Mouse (Mus musculus) adrenal gland, adult 8-10 months (tissue): ENCODE results near the gene Gipc1. TPM values are rescaled to one million over a fixed set of nuclear protein-coding genes. Genes with fewer than 3 reads are reported as not detected.

Experiments used
- DNase-seq: peaks from one replicate; pipeline ENCODE4 v3.0.0; 2022
- total RNA-seq, 4 experiments: library from RNA; stranded (reverse); gene quantifications; 2 replicates each; pipeline ENCODE4 v1.2.4; 2022

Gene Gipc1
- total RNA-seq, 4 experiments from 2014 or later: 35.1 to 48.0 (median 40.1) TPM

DNA sequence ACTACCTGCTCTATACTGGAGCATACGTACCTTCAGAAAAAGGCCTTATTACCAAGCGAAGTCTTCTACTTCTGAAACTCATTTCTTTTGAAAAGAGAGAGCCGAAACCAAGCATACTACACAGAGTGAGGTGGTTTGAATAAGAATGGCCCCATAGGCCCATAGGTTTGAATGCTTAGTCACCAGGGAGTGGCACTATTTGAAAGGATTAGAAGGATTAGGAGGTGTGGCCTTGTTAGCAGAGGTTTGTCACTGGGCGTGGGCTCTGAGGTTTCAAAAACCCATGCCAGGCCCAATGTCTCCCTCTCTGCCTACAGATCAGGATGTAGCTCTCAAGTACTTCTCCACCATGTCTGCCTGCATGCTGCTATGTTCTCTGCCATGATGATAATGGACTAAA, 4.4 kb upstream of the Gipc1 start:
- DNase-seq: no peak

DNA sequence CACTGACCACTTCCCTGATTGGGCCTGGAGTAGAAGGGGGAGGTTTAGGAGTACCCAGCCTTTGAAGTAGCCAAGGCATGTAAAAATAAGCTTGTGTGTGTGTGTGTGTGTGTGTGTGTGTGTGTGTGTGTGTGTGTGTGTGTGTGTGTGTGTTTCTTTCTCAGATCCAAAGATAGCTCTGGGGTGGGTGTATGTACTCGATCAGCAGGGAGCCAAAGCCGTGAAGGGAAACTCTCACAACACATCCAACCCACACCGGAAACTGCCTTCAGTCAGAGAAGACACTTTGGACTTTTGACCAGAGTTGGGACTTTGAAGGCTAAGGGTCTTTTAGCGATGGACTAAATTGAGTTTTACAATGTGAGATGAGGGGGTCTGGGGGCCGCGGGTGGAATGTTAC, 2.8 kb upstream of the Gipc1 start:
- no peak for DNase-seq

DNA sequence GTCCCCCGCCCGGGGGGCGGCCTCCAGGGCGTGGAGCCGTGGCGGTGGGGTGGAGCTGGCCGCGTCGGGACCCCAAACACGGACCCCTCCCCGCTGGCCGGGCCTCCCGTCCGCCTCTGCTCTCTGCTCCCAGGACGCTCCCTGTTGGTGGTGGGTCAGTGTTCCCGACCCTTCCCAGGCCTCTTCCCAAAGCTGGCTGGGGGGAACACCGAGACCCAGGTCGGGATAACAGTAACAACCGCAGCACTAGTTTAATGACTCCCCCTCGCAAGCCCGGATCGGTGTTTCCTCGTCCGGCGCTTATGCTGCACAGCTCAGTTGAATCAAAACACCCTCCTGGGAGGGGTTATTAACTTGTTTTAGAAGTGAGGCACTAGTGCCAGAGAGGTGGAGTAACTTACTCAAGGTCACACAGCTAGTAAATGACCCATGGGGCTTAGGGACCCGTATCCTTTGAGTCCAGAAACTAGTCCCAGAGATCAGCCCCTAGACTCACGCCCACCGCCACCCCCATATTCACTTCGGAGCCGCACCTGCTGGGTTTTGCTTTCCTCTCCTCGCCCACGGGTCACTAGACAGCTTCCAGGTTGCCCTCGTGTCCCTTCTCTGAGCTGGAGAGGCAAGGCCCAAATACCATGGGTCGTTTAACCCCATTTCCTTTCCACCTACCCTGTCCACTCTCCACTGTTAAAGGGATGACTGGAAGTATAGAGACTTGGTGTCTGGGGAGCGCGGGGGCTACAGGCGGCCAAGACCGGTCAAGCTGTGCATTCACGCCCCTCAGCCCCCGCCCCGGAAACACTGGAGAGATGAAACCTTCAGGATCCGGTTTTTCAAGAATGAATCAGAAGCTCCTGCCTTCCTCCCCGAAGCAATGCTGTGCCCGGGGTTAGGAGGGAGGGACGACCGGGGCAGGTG, 526 bp downstream of the Gipc1 start:
- DNase-seq: no peak

DNA sequence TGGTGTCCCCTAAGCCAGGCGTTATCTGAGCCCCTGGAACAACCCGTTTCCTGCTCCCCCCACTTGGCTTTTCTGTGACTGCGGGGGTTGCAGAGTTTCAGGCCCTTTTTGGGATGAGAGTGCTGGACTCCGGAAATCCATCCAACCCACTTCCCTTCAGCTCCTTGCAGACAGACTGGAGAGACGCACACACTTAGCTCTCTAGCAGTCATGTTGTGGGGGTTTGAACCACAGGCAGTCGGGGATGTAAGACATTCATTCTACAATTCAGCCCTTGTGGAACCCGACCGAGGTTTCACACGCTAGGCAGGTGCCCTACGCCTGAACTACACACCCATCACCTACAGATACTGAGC, 1.2 kb downstream of the Gipc1 start:
- DNase-seq: no peak

DNA sequence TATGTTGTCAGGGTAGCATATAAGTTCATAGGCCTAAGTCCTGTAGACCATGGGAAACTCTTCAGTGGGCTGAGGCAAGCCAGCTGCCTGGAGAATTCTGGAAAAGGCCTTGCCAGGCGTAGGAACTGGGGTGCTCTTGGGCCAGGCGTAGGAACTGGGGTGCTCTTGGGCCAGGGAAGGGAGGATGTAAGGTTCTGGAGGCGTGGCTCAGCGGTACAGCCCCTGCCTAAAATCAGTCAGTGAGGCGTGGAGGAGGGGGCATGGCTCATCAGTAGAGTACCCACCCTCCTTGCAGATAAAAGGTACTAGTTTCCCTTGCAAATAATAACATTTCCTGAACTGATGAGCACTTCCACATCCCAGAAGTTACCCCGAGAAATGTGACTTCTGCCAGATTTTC, 2.2 kb downstream of the Gipc1 start:
- DNase-seq: no peak

DNA sequence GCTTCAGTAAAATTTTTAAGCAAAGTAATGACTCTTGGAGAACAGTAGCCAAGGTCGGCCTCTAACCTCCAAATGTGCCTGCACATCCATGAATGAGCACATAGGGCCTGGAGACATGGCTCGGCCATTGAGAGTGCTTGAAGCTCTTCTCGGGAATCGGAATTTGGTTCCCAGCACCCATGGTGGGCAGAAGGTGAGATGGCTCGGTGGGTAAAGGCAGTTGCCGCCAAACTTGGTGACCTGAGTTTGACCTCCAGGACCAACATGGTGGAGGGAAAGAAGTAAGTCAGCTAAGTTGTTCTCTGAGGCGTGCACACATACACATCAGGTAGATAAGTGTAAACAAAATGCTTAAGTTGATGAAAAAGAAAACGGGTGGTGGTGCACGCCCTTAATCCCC, 3.6 kb downstream of the Gipc1 start:
- DNase-seq: no peak

DNA sequence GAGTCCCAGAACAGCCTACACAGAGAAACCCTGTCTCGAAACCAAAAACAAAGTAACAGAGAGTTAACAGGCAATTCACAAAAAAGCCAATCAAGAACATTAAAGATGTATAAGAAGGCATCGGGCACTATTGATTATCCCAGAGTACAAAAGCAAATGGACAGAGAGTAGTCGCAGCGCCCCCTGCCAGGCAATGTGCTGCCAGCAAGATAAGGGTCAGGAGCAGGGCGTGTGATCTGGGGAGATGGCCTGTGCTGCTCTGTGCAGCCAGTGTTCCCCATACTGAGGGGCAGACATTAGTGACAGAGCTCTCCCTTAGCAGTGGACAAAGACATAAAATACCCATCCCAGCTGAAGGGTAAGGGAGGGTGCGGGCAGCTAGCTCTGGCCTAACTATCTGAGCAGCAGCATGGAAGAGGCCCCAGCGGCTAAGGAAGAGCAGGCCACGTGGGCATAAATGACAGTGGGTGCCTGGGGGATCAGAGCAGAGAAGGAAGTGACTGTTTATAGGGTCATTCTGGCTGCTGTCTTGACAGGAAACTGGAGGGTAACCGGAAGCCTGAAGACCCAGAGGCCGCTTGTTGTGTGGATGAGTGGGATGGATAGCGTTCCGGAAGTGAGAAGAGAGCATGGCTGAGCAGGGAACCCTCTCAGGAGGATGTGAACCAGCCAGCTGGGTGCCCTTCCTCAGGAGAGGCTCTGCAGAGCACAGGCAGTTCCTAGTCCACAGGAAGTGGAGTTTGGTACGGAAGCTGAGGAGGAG, 4.2 kb downstream of the Gipc1 start:
- DNase-seq: no peak

DNA sequence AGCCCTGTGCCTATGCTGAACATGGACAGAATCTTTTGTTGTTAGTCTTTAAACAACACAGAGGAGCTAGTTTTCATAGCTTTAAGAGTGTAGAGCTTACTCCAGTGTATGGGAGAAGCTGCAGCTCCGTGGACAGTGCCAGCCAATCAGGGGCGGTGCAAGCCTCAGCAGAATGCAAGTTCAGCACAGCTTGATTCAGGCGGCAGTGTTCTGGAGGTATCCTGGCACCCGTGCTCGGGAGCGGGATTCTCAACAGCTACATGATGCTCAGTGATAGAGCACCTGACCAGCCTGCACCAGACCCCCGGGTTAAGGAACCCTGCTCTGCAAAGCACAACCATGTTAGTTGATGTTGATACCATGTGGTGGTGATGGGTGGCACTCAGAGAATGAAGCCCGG, 8.1 kb downstream of the Gipc1 start:
- DNase-seq: no peak

DNA sequence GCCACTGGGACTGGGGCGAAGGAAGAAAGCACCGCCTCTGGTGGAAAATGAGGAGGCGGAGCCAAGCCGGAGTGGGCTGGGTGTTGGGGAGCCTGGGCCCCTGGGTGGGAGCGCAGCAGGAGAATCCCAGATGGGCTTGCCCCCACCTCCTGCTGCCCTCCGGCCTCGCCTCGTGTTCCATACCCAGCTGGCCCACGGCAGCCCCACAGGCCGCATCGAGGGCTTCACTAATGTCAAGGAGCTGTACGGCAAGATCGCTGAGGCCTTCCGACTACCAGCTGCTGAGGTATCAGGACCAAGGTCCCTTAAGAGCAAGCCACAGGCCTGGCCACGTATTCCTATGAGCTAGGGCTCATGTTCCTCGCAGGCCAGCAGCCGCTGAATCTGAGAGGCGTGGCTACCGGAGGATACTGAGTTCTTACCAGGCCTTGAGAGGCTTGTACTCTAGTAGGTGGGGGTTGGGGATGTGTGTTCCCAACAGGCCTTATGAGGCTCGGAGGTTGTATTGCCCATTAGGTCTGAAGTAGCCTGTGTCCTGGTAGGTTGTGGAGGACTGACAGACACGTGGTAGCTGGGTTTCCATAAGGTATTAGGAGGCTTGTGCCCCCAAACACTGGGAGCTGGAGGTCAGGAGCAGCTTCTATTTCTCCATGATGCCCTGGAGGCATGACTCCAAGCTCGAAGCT, 8.7 kb downstream of the Gipc1 start:
- DNase-seq: no peak

DNA sequence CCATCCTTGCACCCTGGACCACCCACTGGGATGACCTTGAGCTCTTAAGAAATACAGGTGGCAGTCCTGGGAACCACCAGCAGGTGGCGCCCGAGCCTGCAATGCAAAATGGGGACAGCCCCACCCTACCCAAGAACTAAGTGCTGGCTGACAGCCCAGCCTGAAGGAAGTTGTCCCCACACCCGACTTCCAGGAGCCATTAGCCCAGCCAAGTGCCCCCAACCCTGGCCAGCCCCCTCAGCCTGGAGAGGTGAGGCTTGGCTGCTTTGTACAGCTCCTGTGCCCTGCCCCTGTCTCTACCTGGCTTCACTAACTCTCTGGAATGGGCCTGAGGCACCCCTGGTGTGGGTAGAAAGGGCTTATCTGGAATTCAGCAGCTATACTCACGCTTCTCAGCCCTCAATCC, 9.9 kb downstream of the Gipc1 start:
- DNase-seq: peak; percentile 81

DNA sequence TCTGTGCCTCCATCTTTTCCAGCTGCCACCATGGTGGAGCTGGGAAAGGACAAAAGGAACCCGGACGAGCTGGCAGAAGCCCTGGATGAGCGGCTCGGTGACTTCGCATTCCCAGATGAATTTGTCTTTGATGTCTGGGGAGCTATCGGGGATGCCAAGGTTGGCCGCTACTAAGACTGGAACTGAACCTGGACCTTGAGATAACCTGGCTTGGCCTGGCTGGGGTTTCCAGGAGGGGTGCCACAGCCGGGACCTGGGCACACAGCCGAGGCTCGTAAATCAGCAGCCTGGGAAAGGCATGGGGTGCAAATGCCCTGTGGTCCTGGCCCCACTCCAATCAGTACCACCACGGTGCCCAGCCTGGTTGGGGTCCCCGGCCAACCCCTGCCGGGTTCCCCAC, 11.6 kb downstream of the Gipc1 start:
- DNase-seq: peak; percentile 64

DNA sequence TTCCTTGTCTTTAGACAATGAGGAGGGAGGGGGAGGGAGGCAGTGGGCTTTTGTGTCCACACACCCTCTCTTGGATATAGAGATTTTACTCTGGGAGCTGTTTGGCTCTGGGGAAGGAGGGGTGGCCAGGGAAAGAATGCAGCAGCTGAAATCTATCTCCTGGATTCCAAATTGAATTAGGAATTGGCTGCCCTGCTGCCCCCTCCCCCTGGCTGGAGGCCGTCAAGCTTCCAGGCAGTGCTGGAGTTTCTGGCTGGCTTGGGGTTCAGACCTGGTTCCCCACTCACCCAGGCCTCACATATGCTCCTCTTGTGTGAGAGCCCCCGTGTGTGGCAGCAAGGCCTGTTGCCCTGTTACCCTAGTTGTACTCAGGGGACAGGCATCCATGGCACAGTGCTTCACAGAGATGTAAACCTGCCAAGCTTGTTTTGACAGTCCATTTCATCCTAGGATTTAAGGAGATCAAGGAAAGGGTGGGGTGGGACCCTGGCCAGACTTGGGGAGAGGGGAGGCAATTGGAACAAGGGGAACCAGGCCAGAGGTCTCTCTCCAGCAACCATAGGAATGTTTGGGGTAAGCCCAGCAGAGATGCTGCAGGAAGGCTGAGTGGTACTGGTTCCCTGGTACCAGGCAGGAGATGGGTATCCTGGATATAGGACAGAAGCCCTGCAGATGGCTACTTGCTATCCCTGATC, 12.6 kb downstream of the Gipc1 start:
- DNase-seq: no peak

DNA sequence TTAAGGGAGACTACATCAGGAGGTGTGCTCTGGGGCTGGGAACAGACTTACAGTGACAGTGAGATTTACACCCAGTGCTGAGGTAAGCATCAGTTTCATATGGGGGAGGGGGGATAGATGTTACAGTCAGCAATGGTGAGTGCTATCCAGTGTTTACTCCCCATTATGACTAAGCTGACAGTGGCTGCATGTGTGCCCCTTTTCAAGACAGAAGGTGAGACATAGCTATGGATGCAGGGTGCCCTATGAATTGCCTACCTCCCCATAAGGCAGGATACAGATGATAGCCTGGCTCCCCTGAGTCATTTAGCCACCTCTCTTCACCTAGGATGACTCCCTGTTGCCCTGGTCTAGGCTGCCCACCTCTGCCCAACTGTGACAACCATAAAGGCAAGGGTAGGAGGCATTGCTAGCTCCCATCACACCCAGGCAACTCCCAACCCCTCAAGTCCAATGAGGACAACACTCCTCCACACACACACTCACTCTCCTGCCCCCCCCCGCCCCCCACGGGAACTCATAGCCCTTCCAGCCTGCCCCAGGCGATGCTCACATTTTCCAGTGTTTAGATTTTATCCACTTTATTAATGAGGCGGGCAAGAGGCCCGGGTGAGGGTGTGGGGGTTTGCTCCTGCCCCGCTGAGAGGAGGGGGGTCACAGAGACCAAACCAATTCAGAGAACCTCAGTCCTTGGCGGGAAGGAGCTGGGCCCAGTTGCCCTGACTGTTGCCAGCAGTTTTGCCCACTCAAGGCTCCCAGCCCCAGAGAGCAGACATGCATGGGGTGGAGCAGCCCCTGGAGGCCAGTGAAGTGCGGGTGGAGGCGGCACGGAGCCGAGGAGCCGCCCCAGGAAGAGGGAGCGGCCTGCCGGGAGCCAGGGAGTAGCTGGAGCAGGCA, 13.7 kb downstream of the Gipc1 start, which contains the start of gene Ptger1:
TSS of gene Ptger1 (plus strand) at position 710 of the 897 bp plus-strand sequence.
- peak; percentile 31 for DNase-seq

DNA sequence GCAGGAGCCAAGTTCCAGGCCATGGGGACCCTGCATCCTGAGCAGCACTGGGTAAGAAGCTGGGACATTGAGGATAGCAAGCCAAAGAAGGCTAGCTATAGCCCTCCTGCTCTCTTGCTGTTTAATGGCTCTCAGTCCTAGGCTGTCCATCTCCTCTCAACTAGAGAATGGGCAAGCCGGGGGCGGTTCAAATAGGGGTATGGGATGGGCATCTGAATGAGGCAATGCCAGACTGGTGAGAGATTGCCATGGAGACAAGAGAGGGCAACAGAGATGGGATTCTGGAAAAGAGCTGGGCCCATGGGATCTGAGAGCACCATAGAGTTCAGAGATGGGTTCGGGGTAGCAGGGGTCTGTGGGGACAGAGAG, 14.4 kb downstream of the Gipc1 start:
- DNase-seq: no peak

DNA sequence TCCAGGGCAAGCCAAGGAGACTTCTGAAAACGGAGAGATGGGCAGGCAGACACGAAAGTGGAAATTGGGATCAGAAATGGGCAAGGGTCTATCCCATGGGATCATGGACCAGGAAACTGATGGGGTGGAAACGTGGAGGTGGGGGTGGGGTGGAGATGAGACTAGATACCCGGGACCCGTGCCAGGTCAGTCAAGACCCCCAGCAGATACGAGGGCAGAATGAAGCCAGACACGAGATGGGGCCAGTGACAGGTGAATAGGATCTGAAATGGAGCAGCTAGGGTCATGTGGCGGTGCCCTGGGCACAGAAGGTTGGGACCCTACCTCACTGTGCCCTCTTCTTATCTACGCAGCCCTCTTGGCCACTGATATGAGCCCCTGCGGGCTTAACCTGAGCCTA, 15.0 kb downstream of the Gipc1 start:
- no peak for DNase-seq

DNA sequence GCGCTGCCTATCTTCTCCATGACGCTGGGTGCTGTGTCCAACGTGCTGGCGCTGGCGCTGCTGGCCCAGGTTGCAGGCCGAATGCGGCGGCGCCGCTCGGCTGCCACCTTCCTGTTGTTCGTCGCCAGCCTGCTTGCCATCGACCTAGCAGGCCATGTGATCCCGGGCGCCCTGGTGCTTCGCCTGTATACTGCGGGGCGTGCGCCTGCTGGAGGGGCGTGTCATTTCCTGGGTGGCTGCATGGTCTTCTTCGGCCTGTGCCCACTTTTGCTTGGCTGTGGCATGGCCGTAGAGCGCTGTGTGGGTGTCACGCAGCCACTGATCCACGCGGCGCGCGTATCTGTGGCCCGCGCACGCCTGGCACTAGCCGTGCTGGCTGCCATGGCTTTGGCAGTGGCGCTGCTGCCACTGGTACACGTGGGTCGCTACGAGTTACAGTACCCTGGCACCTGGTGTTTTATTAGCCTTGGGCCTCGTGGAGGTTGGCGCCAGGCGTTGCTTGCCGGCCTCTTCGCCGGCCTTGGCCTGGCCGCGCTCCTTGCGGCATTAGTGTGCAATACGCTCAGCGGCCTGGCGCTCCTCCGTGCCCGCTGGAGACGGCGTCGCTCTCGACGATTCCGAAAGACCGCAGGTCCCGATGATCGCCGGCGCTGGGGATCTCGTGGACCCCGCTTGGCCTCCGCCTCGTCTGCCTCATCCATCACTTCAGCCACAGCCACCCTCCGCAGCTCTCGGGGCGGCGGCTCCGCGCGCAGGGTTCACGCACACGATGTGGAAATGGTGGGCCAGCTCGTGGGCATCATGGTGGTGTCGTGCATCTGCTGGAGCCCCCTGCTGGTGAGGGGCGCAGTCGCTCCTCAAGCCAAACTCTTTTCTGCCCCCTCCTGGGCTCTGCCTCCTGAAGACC, 15.8 kb downstream of the Gipc1 start:
- DNase-seq: peak; percentile 60

DNA sequence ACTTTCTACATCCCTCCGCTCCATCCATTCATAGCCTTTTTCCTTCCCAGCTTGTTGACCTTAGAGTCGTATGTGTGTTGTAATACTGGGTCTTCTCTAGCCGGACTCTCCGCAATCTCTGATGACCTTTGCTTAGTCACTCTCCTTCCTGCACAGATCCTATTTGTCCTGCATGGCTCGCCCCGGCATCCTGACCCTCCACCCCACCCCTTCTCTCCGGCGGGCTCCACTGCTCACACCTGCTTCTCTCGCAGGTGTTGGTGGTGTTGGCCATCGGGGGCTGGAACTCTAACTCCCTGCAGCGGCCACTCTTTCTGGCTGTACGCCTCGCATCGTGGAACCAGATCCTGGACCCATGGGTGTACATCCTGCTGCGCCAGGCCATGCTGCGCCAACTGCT, 16.5 kb downstream of the Gipc1 start:
- peak; percentile 33 for DNase-seq

DNA sequence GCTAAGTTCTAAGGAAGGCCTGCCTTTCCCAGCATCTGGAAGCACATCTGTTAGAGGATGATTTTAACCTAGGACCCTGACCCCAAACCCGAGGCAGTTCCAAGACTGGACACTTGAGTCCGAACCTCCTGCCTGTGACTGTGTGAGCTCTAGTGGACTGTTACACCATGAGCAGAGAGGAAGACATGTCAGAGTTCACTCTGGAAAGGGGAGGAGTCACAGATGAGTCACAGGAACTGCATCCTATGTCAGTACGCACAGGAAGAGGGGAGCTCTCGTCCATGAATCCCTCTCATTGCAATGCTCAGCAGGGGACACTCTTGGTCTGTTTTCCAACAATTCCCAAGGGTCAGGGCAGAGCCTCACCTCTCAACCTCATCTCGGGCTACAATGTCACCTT, 20.5 kb downstream of the Gipc1 start:
- no peak for DNase-seq

DNA sequence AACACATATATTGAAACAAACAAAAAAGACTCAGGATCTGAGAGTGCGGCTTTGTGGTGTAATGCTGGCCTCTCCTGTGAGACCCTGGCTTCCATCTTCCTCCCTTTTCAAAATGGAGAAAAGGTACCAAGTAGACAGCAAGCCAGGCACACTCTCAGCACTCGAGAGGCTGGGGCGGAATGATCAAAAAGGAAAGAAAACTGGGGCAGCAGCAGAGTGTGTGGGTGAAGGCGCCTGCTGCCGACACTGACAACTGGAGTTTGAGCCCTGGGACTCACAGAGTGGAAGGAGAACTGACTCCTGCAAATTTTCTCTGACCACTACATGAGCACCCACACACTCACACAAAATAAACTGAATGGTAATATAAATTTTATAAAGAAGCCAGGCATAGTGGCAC, 22.0 kb downstream of the Gipc1 start:
- no peak for DNase-seq

DNA sequence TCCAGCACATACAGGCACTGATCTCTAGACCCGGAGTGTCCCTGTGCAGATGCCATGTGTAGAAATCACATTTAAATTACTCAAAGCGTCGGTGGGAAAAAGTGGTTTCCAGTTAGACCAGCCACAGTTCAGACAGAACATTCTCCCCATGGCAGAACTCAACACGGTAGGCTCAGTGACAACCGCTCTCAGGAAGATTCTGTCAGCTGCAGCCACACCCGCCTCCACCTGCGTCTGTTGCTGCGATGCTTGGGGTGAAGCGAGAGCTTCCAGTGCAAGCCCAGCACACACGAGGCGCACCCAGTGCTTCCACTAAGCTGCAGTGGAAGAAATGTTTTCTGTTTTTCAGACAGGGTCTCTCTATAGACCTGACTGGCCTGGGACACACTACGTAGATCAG, 27.4 kb downstream of the Gipc1 start:
- no peak for DNase-seq

DNA sequence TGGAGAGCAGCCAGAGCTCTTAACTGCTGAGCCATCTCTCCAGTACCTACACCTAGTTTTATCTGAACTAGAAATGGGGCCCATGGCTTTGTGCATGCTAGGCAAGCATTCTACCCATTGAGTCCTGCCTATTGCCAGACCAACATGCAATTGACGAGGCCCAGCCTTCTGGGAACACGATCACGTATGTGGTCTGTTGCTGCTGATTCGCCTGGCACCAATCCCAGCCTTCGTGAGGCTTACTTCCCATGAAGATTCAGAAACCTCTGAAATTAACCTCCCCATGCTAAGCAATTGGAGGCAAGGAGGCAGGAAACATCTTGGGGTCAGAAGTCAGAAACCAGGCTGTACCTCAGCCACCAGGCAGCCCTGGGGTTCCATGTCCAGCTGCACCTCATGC, 28.1 kb downstream of the Gipc1 start:
- DNase-seq: no peak
